Mouse (Mus musculus) forebrain, embryonic 13.5 days (tissue): ENCODE results near the gene Gm20388. TPM values are rescaled to one million over a fixed set of nuclear protein-coding genes. Genes with fewer than 3 reads are reported as not detected.

Source experiments
- ATAC-seq: fragments of 200-750 bp; cut with Nextera tagmentation; 2 replicates; pipeline ENCODE4 v1.8.0; 2017
- H3K27ac ChIP-seq: fragments of 300-500 bp; sonication (generic); 2 replicates; pipeline ENCODE4 v1.5.1; 2015; ENCODE audit warnings: inconsistent platforms, mild to moderate bottlenecking, moderate library complexity
- H3K27me3 ChIP-seq: fragments of 300-500 bp; sonication (generic); 2 replicates; pipeline ENCODE4 v1.6.1; 2015; ENCODE audit warnings: mild to moderate bottlenecking, inconsistent platforms
- H3K36me3 ChIP-seq: fragments of 300-500 bp; sonication (generic); 2 replicates; pipeline ENCODE4 v1.6.1; 2015; ENCODE audit warnings: mild to moderate bottlenecking, inconsistent platforms; ENCODE audit not compliant: poor library complexity, severe bottlenecking
- H3K4me1 ChIP-seq: fragments of 300-500 bp; sonication (generic); 2 replicates; pipeline ENCODE4 v1.6.1; 2015; ENCODE audit warnings: inconsistent platforms
- H3K4me2 ChIP-seq: fragments of 300-500 bp; sonication (generic); 2 replicates; pipeline ENCODE4 v1.6.1; 2015; ENCODE audit warnings: inconsistent platforms, mild to moderate bottlenecking, moderate library complexity
- H3K4me3 ChIP-seq: fragments of 300-500 bp; sonication (generic); 2 replicates; pipeline ENCODE4 v1.5.1; 2015; ENCODE audit warnings: mild to moderate bottlenecking, inconsistent platforms
- H3K9ac ChIP-seq: fragments of 300-500 bp; sonication (generic); 2 replicates; pipeline ENCODE4 v1.6.1; 2015; ENCODE audit warnings: mild to moderate bottlenecking, inconsistent platforms
- H3K9me3 ChIP-seq: fragments of 300-500 bp; sonication (generic); replicated peaks from 2 replicates; pipeline ENCODE4 v1.6.1; 2016; ENCODE audit warnings: inconsistent platforms
- WGBS: fragments of 180-500 bp; shearing (Covaris S2); methylation state at CpG from one replicate; pipeline ENCODE4 v1.1.7; 2015; 5-methylcytosine and 5-hydroxymethylcytosine counted together
- polyA plus RNA-seq: library from polyadenylated mRNA; unstranded; fragments of >200 nt; fragmentation: Nextera tagmentation; extraction: Ambion mirVana; gene quantifications from 2 replicates; pipeline ENCODE4 v1.2.1, GENCODE M21; 2015

The Gm20388 gene
- polyA plus RNA-seq, 1 experiment from 2014 or later, result 5.6 TPM

GRCm38 (mm10) chr8:120276051-120276890 is 365.6 kb downstream of the Gm20388 start:
- H3K4me2 ChIP-seq, result peak overlapping the region; percentile 70
- peak overlapping the region; percentile 83 for H3K27ac ChIP-seq
- WGBS, result under 1% methylated on average over 47 of the region's 49 CpGs
- H3K4me3 ChIP-seq, result peak overlapping the region; percentile 38
- H3K9ac ChIP-seq, result peak overlapping the region; percentile 65
- peaks cover 23% of the 10 kb centered on the region for H3K27me3 ChIP-seq
- H3K9me3 ChIP-seq, result no peaks in the 10 kb centered on the region
- H3K4me1 ChIP-seq, result peaks cover 45% of the 10 kb centered on the region
- H3K36me3 ChIP-seq, result no peaks in the 10 kb centered on the region
- ATAC-seq, result peak; percentile 78

DNA sequence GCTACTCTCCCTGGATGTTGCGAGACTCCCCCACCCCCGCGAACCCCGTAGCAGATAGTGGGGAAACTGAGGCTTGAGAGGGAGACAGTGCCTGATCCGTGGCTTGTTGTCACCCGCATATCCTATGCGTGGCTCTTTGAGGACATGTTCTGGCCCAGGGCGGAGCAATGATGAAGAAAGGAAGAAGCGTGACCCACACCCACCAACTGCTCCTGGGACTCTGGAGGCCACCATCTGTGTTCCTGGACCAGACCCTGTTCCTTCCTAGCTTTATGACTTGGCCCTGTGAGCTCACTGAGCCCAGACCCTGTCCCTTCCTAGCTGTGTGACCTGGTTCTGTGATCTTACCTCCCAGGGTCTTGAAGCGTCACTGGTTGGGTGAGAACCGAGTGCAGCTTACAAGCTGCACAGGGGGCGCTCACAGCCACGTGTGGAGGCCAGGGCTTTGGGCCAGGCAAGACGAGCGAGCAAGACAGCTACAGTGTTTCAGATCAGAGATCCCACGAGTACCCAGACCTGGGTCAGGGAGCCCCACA is 366.3 kb downstream of the Gm20388 start:
- Histone ChIP-seq H3K36me3 (no peaks in the 10 kb centered on the region), H3K9me3 (no peaks in the 10 kb centered on the region), H3K4me3 (peak overlapping the region; percentile 38), H3K4me1 (peaks cover 43% of the 10 kb centered on the region), H3K27ac (peak overlapping the region; percentile 83), H3K4me2 (peak overlapping the region; percentile 70), H3K9ac (peak overlapping the region; percentile 65), H3K27me3 (peaks cover 23% of the 10 kb centered on the region)
- no peak; the same call in 1 of the 2 replicates for ATAC-seq
- WGBS, result 11% methylated on average over 15 of the region's 16 CpGs

DNA sequence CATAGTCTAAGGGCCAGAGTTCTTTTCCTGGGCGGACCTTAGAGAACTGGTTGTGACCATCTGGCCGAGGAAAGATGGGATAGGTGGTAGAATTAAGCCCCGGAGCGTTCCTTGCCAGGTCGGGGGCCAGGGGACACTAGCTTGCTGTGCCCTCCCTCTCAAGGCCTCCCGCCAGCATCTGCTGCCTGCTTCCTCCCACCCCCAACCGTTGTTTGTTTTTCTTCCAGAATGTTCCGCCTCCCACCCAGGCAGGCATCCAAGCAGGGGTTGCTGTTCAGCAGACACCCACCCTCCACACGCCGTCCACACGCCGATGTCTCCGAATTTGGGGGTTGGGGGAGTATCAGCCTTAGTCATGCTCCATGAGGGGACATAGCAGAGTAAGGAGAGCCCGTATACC is 367.4 kb downstream of the Gm20388 start:
- Histone ChIP-seq H3K27me3 (peaks cover 23% of the 10 kb centered on the region), H3K4me1 (peaks cover 52% of the 10 kb centered on the region), H3K9me3 (no peaks in the 10 kb centered on the region), H3K4me3 (no peak overlapping the region), H3K27ac (no peak overlapping the region), H3K9ac (no peak overlapping the region), H3K36me3 (no peaks in the 10 kb centered on the region), H3K4me2 (no peak overlapping the region)
- no peak for ATAC-seq
- 80% methylated on average over 14 of the region's 14 CpGs for WGBS

DNA sequence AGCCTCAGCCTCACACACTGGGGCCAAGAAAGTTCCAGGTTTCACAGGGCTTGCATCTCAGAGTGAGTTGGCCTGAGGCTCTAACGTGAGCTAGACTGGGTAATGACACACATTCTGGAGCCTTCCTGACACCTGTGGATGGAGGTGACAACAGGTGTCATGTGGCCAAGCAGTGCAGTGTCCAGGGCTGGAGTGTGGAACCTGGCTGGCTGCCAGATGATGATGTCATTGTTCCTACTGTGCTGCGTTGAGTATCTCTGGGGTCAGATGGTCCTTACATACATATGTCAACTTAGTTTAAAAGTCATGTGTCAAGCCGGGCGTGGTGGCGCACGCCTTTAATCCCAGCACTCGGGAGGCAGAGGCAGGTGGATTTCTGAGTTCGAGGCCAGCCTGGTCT is 368.8 kb downstream of the Gm20388 start:
- no peak overlapping the region for H3K9ac ChIP-seq
- H3K27me3 ChIP-seq, result peaks cover 19% of the 10 kb centered on the region
- no peak overlapping the region for H3K4me3 ChIP-seq
- H3K36me3 ChIP-seq, result no peaks in the 10 kb centered on the region
- WGBS, result 88% methylated on average over 8 of the region's 8 CpGs
- H3K27ac ChIP-seq, result no peak overlapping the region
- no peak overlapping the region for H3K4me2 ChIP-seq
- H3K9me3 ChIP-seq, result no peaks in the 10 kb centered on the region
- peaks cover 66% of the 10 kb centered on the region for H3K4me1 ChIP-seq
- no peak for ATAC-seq

GRCm38 (mm10) chr8:120281487-120281886 is 370.8 kb downstream of the Gm20388 start:
- Histone ChIP-seq H3K9ac (no peak overlapping the region), H3K36me3 (no peaks in the 10 kb centered on the region), H3K27me3 (peaks cover 19% of the 10 kb centered on the region), H3K27ac (no peak overlapping the region), H3K4me2 (no peak overlapping the region), H3K4me3 (no peak overlapping the region), H3K9me3 (no peaks in the 10 kb centered on the region), H3K4me1 (peaks cover 71% of the 10 kb centered on the region)
- 10% methylated on average over 4 of the region's 4 CpGs for WGBS
- peak; percentile 75 for ATAC-seq

DNA sequence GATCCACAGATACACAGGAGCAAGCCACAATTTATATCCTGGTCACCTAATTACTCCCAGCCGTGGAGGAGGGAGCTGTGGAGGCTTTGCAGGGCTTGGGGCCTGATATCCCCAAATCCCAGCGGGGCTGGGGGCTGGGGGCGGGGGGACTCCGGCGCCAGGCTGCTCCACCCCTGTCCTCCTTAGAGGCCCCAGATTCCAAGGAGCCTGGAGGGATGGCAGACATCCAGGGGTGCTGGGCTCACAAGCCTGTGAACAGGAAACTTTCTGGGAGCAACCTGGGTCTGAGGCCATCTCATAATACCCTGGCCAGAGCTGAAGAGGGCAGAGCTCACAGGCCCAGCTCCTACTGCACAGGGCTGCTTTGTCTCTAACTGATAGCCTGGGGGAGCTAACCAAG is 371.8 kb downstream of the Gm20388 start:
- H3K9me3 ChIP-seq, result no peaks in the 10 kb centered on the region
- peaks cover 62% of the 10 kb centered on the region for H3K4me1 ChIP-seq
- no peak overlapping the region for H3K4me2 ChIP-seq
- 49% methylated on average over 5 of the region's 5 CpGs for WGBS
- no peak overlapping the region for H3K27ac ChIP-seq
- H3K27me3 ChIP-seq, result peaks cover 14% of the 10 kb centered on the region
- H3K4me3 ChIP-seq, result no peak overlapping the region
- H3K9ac ChIP-seq, result peak overlapping the region; percentile 51
- H3K36me3 ChIP-seq, result no peaks in the 10 kb centered on the region
- no peak for ATAC-seq

GRCm38 (mm10) chr8:120284265-120284664 is 373.6 kb downstream of the Gm20388 start:
- H3K9ac ChIP-seq, result peak overlapping the region; percentile 27; the same call in 1 of the 2 replicates
- WGBS, result 26% methylated on average over 9 of the region's 9 CpGs
- peak overlapping the region; percentile 4; the same call in 1 of the 2 replicates for H3K4me2 ChIP-seq
- 0 out of 2 replicates have a peak, but pooled peaks cover 5% of the 10 kb centered on the region for H3K27me3 ChIP-seq
- H3K27ac ChIP-seq, result peak overlapping the region; percentile 74
- peaks cover 67% of the 10 kb centered on the region for H3K4me1 ChIP-seq
- ATAC-seq, result 0 out of 2 replicates have a peak, but pooled peaks have one; percentile 12
- H3K36me3 ChIP-seq, result no peaks in the 10 kb centered on the region
- no peak overlapping the region for H3K4me3 ChIP-seq
- H3K9me3 ChIP-seq, result no peaks in the 10 kb centered on the region

- no peaks in the 10 kb centered on the region for H3K36me3 ChIP-seq
- ATAC-seq, result no peak
- 0 out of 2 replicates have a peak overlapping the region, but pooled peaks have one; percentile 27 for H3K9ac ChIP-seq
- H3K9me3 ChIP-seq, result no peaks in the 10 kb centered on the region
- H3K4me1 ChIP-seq, result peaks cover 74% of the 10 kb centered on the region
- H3K4me3 ChIP-seq, result no peak overlapping the region
- 47% methylated on average over 3 of the region's 3 CpGs for WGBS
- no peak overlapping the region for H3K4me2 ChIP-seq
- H3K27ac ChIP-seq, result peak overlapping the region; percentile 74
- H3K27me3 ChIP-seq, result 0 out of 2 replicates have a peak, but pooled peaks cover 5% of the 10 kb centered on the region
Observed at GRCm38 (mm10) chr8:120285033-120285432, 374.4 kb downstream of the Gm20388 start.

DNA sequence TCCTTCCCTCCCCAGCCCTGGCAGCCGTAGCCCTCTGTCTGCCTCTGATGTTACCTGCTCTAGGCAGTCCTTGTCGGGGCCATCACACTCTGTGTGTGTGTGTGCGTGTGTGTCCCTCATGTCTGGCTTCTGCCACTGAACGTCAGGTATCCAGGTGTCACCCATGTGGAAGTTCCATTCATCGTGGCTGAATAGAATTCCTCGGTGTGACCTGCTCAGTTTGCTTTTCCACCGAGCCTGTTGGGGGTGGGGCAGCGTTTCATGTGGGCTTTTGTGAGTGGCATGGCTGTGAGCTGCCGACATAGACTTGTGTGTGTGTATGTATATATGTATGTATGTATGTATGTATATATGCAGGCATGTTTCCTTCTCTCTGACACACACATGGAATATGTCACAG is 375.2 kb downstream of the Gm20388 start:
- Histone ChIP-seq H3K36me3 (no peaks in the 10 kb centered on the region), H3K4me3 (no peak overlapping the region), H3K4me2 (no peak overlapping the region), H3K9me3 (no peaks in the 10 kb centered on the region), H3K4me1 (peaks cover 83% of the 10 kb centered on the region), H3K27me3 (0 out of 2 replicates have a peak, but pooled peaks cover 3% of the 10 kb centered on the region), H3K9ac (no peak overlapping the region), H3K27ac (no peak overlapping the region)
- ATAC-seq, result no peak
- 67% methylated on average over 9 of the region's 9 CpGs for WGBS

GRCm38 (mm10) chr8:120288122-120288908 is 377.7 kb downstream of the Gm20388 start:
- peak; percentile 37 for ATAC-seq
- Histone ChIP-seq H3K4me3 (no peak overlapping the region), H3K4me1 (peaks cover 87% of the 10 kb centered on the region), H3K4me2 (no peak overlapping the region), H3K27me3 (0 out of 2 replicates have a peak, but pooled peaks cover 3% of the 10 kb centered on the region), H3K27ac (peak overlapping the region; percentile 63), H3K9ac (peak overlapping the region; percentile 34; the same call in 1 of the 2 replicates), H3K36me3 (no peaks in the 10 kb centered on the region), H3K9me3 (no peaks in the 10 kb centered on the region)
- WGBS, result 39% methylated on average over 21 of the region's 21 CpGs

- H3K36me3 ChIP-seq, result no peaks in the 10 kb centered on the region
- no peak overlapping the region for H3K9ac ChIP-seq
- no peaks in the 10 kb centered on the region for H3K9me3 ChIP-seq
- no peak overlapping the region for H3K4me3 ChIP-seq
- no peak overlapping the region for H3K4me2 ChIP-seq
- WGBS, result 84% methylated on average over 7 of the region's 7 CpGs
- peaks cover 87% of the 10 kb centered on the region for H3K4me1 ChIP-seq
- H3K27ac ChIP-seq, result peak overlapping the region; percentile 70
- no peak for ATAC-seq
- H3K27me3 ChIP-seq, result 0 out of 2 replicates have a peak, but pooled peaks cover 3% of the 10 kb centered on the region
Observed at GRCm38 (mm10) chr8:120289191-120289590, 378.6 kb downstream of the Gm20388 start.
